Mouse (Mus musculus) common myeloid progenitor, adult 5-6 weeks (primary cell): ENCODE measurements at regions not wholly inside any gene's neighbourhood (a gene's known extent, or its start where the extent isn't known, plus 50 kb on each side); places are given as distances from the start of the nearest gene placed in this dataset.

Experiments used
- ATAC-seq: replicated peaks from 2 replicates; pipeline ENCODE4 v1.8.0; 2016; ENCODE audit warnings: low read depth, mild to moderate bottlenecking, moderate TSS enrichment, inconsistent platforms; ENCODE audit not compliant: poor library complexity, severe bottlenecking

DNA sequence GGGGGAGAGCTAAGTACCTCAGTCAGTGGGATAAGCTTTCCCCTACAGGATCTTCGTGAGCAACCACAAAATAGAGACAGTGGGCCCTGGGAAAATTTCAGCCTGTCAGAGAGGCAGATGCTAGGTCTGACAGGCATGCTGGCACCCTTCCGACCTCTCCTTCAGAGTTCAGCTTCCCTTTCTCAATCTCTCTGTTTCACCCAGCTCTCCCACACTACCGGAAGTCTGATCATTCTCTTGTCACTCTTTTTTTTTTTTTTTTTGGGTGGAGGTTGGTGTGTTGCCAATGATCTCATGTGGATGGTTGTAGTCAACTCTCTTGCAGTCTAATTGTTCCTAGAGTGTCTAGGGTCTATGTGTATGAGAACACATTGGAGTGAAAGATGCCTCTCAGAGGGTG, 80.6 kb upstream of the Palmd start:
- peak; percentile 77 for ATAC-seq

DNA sequence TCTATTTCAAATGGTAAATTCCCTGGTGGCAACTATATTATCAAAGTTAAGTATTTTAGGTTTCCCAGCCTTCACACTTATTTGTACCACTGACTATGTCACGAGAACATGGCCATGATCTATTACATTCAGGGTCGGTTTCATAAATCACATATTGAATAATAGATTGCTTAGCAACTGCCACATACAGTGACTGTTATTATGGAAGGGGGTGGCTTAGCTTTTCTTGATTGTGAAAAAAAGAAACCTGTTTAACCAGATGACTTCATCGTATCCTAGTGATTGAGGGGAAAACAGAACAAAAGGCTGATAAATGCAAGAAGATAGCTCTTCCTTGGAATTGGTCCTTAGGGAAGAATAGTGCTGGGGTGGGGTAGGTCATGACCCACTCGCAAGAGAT, 76.0 kb upstream of the Palmd start:
- ATAC-seq: no peak

DNA sequence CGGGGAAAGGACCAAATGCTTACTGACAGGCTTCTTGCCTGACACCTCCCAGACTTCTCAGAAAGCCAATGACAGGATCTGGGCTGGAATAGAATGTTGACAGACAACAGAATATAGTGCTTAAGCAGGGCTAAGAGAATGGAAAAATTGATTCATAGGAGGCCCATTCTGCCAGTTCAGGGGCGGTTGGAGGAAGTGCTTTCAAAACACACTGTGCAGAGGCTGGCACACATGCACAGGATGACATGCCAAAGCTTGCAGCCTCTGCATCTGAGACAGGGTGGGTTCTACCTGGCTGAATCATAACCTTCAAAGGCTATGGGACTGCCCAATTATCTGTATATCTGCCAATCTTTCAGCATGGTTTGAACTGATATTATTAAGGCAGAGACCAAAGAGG, 75.5 kb upstream of the Palmd start:
- ATAC-seq: 0 out of 2 replicates have a peak, but pooled peaks have one; percentile 18

DNA sequence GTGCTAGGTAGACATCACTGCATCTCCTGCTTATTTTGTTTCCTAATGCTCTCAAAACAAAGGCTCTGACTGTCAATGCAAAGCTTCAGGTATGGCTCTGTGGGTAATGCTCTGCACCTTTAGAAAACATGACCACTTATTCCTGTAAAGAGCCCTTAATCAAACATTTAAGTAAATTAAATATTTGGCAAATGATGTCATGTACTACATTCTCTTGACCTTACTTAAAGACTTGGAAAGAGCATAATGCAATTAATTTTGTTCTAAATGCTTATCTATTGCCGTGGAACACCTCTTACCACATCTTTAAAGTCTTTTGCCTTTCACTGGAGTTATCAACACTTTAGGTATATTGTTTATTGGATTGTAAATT, 70.1 kb upstream of the Palmd start:
- no peak for ATAC-seq

DNA sequence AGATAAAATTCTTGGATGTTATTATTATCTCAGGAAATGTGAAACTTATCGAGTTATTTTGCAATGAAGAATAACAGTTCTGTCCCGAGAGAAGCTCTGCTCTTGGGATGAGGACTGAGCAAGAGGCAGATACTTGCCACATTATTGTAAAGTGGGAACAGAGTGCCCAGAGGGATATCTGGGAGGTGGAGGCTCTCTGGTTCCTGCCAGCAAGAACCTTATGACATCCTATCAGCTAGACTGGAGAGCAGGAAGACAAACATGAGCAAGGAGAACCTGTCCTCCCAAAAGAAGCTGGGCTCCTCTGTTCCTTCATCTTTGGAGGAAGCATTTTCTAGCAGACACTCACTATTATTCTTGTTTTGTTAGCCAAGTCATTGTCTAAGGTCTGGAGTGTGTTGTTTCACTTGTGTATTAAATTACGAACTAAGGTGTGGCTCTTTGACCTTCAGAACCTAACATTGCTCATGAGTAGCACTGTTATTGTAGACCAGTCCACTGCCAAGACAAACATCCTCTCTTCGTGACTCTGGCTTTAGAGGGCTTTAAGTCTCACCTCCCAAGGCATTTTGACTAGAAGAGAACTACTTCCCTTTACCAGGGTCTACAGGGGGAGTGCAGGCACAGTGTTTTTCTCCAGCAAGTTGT, 69.6 kb upstream of the Palmd start:
- ATAC-seq: no peak
